Mouse (Mus musculus) left cerebral cortex, adult 11 months (tissue): ENCODE results near the gene Fras1.

ENCODE experiments used
- DNase-seq: peaks from one replicate; pipeline ENCODE4 v3.0.0; 2022; ENCODE audit warnings: low spot score

The Fras1 gene

GRCm38 (mm10) chr5:96405139-96405842, 31.5 kb downstream of the Fras1 start:
- no peak for DNase-seq

- DNase-seq: no peak
These were observed 34.5 kb downstream of the Fras1 start for GRCm38 (mm10) chr5:96408291-96408690.

GRCm38 (mm10) chr5:96412754-96413394, 39.1 kb downstream of the Fras1 start:
- no peak for DNase-seq

GRCm38 (mm10) chr5:96417121-96417520, 43.4 kb downstream of the Fras1 start:
- no peak for DNase-seq

- no peak for DNase-seq
These were observed 47.8 kb downstream of the Fras1 start for GRCm38 (mm10) chr5:96421550-96421949.

- DNase-seq: no peak
These were observed 49.0 kb downstream of the Fras1 start for GRCm38 (mm10) chr5:96422716-96423115.

- no peak for DNase-seq
These were observed 51.6 kb downstream of the Fras1 start for GRCm38 (mm10) chr5:96425391-96425790.

GRCm38 (mm10) chr5:96429532-96430141, 55.9 kb downstream of the Fras1 start:
- no peak for DNase-seq

GRCm38 (mm10) chr5:96437870-96438269, 64.1 kb downstream of the Fras1 start:
- no peak for DNase-seq

- no peak for DNase-seq
These were observed 66.1 kb downstream of the Fras1 start for GRCm38 (mm10) chr5:96439811-96440210.

GRCm38 (mm10) chr5:96447460-96447859, 73.7 kb downstream of the Fras1 start:
- DNase-seq: no peak

- DNase-seq: no peak
These were observed 78.3 kb downstream of the Fras1 start for GRCm38 (mm10) chr5:96452027-96452426.

- no peak for DNase-seq
These were observed 79.6 kb downstream of the Fras1 start for GRCm38 (mm10) chr5:96453386-96453785.

- DNase-seq: no peak
These were observed 80.7 kb downstream of the Fras1 start for GRCm38 (mm10) chr5:96454422-96454821.

- no peak for DNase-seq
These were observed 81.5 kb downstream of the Fras1 start for GRCm38 (mm10) chr5:96455241-96455640.

- DNase-seq: no peak
These were observed 83.7 kb downstream of the Fras1 start for GRCm38 (mm10) chr5:96457436-96457958.

- no peak for DNase-seq
These were observed 85.8 kb downstream of the Fras1 start for GRCm38 (mm10) chr5:96459605-96460004.

GRCm38 (mm10) chr5:96462197-96462596, 88.4 kb downstream of the Fras1 start:
- no peak for DNase-seq

- DNase-seq: no peak
These were observed 92.7 kb downstream of the Fras1 start for GRCm38 (mm10) chr5:96466461-96466860.

GRCm38 (mm10) chr5:96471995-96472394, 98.2 kb downstream of the Fras1 start:
- no peak for DNase-seq

- DNase-seq: no peak
These were observed 101.7 kb downstream of the Fras1 start for GRCm38 (mm10) chr5:96475488-96475887.

- no peak for DNase-seq
These were observed 105.2 kb downstream of the Fras1 start for GRCm38 (mm10) chr5:96479003-96479402.

- DNase-seq: no peak
These were observed 107.4 kb downstream of the Fras1 start for GRCm38 (mm10) chr5:96481159-96481558.
